Mouse (Mus musculus) NIH3T3 (cell line): ENCODE results near the gene Mrpl1.
A peak's percentile ranks its signal among the peaks of the same experiment; 100 is the strongest.

Source experiments
- DNase-seq: peaks from one replicate; pipeline ENCODE4 v3.0.0-alpha.2; 2012; ENCODE audit warnings: low read depth

Mrpl1 gene

GRCm38 (mm10) chr5:96207531-96207930 is 1.8 kb upstream of the Mrpl1 start:
- DNase-seq: no peak

DNA sequence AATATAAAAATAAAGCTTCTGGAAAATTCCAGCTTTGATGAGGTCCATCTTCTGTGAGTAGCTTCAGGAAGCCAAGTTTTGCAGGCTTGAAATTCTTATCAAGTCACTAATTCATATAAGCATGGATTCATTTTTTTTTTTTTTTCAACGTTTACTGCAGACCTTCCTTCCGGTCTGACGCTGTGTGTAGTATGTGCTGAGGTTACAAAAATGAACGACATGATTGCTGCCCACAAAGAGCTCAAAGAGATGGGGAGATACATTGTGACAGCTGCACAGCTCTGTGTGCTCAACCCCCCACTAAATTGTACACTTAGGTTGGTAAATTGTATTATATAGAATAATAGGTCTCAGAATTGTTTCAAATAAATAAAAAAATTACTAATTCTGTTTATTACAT is 750 bp upstream of the Mrpl1 start:
- DNase-seq: no peak

DNA sequence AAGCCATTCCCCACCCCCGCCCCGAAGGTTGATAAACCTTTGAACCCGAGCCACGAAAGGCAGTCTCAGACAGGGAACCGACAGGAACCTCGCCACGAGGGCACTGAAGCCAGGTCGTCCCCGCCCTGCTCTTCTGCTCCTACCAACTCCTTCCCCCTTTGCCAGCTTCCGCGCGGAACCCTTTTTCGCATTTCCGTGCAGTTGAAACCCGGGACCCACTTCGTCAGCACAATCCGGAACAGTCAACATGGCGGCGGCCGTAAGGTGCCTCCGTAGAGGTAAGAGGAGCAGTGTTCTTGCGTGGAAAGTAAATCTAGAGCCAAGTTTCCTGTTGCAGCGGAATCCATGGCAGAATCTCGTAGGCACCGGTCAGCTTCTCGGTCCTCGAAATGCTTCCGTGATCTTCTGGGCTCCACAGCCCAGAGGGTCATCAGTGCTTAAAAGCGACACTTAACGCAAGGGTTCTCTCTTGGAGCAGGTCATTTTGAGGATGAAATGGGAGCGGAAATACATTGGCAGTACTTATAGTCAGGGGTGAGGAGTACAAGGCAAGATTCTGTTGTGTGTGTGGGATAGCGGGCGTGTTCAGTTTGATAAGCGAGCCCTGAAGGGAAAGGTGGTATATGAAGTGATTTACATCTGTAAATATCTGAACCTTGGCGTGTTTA is 757 bp downstream of the Mrpl1 start:
- DNase-seq: peak; percentile 95

- no peak for DNase-seq
These were observed 9.4 kb downstream of the Mrpl1 start for GRCm38 (mm10) chr5:96218648-96219047.

DNA sequence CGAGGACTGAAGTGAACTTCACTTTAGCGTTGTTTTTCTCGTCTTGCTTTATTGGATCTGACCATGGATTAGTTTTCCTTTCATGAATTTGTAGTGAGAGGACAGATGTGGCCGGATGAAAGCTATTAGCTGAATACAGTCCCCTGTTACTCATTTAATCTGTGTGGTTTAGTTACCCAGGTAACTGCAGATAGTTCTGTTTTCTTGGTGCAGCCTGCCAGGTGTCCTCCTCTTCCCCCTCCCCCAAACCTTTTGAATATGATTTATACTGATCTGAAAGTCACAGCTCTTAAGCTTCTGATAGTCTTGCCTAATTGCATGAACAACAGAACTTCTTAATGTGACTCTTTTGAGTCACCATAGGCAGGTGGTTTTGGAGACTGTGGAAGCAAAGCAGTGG is 10.2 kb downstream of the Mrpl1 start:
- no peak for DNase-seq

- DNase-seq: no peak
These were observed 12.0 kb downstream of the Mrpl1 start for GRCm38 (mm10) chr5:96221298-96221697.

DNA sequence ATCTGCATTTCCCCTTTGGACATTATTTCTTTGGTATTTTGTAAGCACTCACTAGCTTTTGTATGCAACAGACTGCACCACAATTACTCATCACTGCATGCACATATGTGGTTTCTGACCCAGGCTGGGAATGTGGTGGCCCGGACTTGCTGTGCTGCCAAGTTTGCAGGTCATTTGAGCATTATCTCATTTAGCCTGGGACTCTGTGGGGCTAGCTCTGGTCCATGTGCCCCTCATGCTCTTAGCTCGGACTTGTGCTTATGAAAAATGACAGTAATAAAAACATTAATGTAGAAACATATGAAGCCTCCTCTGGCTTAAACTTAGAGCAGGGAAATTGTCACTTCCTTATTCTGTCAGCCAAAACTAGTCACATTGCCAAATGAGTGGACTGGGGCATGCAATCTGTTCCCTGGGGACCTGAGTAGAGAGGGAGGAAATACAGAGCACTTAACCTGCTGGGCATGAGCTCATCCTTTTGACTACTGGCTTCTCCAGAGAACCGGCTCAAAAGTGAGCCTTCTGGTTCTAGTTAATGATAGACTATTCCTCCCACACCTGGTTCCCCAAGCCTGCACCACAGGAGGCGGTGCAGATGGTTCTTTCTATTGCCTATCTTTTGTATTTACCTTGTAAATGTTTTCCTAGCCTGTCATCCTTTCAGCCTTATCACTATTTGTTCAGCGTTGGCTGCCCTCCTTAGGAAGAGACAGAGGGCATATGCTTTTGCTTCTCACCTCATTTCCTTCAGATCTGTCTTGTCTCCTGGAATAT is 12.7 kb downstream of the Mrpl1 start:
- DNase-seq: peak; percentile 77

DNA sequence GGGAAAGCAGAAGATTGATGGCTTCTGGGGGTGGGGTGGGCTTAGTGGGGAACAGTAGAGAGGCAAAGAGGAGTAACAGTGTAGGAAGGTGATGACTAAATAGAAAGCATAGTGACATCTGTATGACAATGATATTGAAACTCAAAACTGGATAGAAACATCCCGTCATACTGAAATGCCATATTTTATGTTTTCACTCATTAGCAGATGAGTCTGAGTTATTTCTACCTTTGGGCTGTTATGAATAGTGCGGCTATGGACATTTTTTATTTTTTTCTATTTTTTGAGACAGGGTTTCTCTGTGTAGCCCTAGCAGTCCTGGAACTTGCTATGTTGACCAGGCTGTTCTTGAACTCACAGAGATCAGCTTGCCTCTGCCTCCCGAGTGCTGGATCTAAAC is 13.7 kb downstream of the Mrpl1 start:
- DNase-seq: no peak

DNA sequence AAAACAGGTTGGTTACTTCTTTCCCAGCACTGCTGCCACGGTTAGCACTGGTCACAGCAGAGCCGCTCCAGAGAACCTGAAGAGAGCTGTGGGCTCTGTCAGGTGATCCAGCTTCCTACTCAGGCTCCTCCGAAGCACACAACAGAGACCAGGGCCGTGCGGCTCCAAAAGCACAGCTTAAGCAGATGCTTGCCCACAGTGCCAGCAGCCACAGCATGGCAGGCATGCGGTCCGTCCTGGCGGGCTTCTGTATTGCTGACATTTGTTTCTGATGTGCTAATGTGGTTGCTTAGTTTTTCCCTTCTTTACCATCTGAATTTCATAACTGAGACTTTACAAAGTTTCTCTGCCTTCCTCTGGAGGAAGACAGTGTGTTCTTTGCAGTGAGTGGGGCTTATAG is 17.2 kb downstream of the Mrpl1 start:
- no peak for DNase-seq

- no peak for DNase-seq
These were observed 19.7 kb downstream of the Mrpl1 start for GRCm38 (mm10) chr5:96228967-96229366.

GRCm38 (mm10) chr5:96238797-96239196 is 29.5 kb downstream of the Mrpl1 start:
- DNase-seq: no peak

GRCm38 (mm10) chr5:96240856-96241255 is 31.6 kb downstream of the Mrpl1 start:
- DNase-seq: no peak

- no peak for DNase-seq
These were observed 35.2 kb downstream of the Mrpl1 start for GRCm38 (mm10) chr5:96244511-96244910.

GRCm38 (mm10) chr5:96253995-96254394 is 44.7 kb downstream of the Mrpl1 start:
- no peak for DNase-seq

GRCm38 (mm10) chr5:96255166-96255565 is 45.9 kb downstream of the Mrpl1 start:
- DNase-seq: no peak

DNA sequence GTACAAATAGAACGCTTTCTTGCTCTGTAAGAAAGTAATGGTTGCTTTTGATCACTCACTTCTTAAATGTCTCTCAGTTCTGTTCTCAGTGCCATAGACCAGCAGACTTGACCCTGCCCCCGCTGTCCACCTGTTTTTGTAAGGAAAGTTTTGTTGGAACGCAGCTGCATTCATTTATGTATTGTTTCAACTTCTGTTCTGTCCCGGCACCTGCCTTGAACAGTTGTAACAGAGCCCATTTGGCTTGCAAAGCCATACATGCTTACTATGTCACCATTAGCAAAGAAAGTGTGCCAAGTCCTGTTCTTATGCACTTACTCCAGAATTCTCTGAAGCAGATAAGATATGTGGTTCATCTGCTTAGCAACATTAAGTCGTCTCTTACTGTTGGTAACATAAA is 48.9 kb downstream of the Mrpl1 start:
- DNase-seq: no peak

GRCm38 (mm10) chr5:96267017-96267702 is 57.9 kb downstream of the Mrpl1 start:
- peak; percentile 84 for DNase-seq

DNA sequence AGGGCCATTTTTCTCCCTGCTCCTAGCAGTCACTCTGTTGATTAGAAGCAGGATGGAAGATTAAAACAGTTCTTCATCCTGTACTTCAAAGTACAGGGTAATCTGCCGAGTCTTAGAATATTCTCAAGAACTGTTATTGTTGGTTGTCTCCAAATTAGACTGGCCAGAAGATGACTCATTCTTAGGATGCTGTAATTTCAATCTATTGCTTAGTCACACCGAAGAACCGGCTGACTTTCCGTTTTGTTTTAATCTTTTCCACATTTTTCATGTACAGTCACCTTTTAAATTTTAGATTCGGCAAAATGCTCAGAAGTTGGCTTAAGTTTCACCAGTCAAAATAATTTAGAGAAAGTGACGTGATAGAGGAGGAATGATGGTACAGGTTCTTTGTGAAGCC is 61.8 kb downstream of the Mrpl1 start:
- DNase-seq: peak; percentile 64

GRCm38 (mm10) chr5:96305786-96306185 is 96.5 kb downstream of the Mrpl1 start:
- no peak for DNase-seq

DNA sequence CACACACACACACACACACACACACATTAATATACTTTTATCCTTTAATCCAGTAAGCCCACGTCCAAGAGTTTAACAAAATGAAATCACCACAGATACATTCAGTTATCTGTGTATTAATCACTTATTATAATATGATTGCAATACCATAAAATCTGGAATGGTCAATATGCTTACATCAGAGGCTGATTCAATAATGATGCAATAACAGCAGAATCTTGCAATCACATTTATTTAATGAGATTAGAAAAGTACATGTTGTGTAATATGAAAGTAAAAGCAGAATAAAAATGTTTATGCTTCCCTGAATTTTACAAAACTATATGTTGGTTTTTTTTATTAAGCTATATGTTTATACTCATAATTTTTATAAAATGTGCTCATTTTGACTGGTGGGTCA is 97.0 kb downstream of the Mrpl1 start:
- DNase-seq: no peak

- no peak for DNase-seq
These were observed 97.5 kb downstream of the Mrpl1 start for GRCm38 (mm10) chr5:96306826-96307225.

DNA sequence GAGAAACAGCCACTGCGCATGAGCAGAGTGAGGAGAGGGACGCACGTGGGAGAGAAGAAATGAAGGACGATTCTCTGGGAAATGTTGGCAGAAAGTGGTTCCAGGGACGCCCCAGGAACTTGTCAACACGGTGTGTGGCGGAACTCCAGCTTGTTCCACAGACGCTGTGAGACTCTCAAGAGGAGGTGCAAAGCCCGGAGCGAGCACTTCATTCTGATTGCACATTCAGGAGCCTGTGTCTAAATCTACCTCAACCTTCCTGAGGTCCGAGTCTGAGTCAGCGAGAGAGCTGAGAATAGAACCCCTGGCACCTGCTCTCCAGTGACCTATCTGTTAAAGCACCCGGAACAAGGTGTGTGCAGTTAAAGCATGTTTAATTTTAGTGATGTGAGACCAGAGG is 98.8 kb downstream of the Mrpl1 start:
- DNase-seq: no peak

DNA sequence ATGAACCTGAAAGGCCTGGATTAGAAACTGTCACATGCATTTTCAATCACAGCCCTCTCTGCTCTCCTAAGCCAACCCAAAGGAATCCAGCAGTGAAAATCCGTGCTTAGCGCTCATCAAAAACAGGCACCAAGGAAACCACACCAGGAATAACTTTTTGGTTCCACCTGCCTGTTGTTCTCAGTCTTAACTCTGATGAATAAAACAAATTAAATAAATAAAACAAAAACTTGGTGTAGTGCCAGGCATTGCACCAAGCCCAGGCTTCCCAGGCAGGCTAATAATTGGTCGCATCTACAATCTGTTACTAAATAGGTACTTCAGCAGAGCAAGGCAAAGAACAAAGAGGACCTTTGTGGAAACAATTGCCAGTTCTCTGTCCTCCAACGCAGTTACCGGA is 99.4 kb downstream of the Mrpl1 start:
- no peak for DNase-seq
